Mouse (Mus musculus) left cerebral cortex, adult 8-10 months (tissue): ENCODE measurements around the gene Plcb3. TPM values are rescaled to one million over a fixed set of nuclear protein-coding genes. Genes with fewer than 3 reads are reported as not detected.
"Not testable (repeated sequence)": the region's sequence is repeated elsewhere in the genome, so short reads cannot be mapped to it uniquely, and the experiment has no call there.

Source experiments
- DNase-seq, 2 experiments: peaks; one replicate each; pipeline ENCODE4 v3.0.0; 2022; ENCODE audit warnings: low spot score in 2 of 2
- total RNA-seq, 4 experiments: library from RNA; stranded (reverse); gene quantifications; 2 replicates each; pipeline ENCODE4 v1.2.4; 2022

Plcb3 gene
- total RNA-seq, 4 experiments from 2014 or later: 13.8 to 18.2 (median 14.5) TPM

- DNase-seq: not testable (repeated sequence)
These were observed 14.9 kb upstream of the Plcb3 start for GRCm38 (mm10) chr19:6991166-6991565.

DNA sequence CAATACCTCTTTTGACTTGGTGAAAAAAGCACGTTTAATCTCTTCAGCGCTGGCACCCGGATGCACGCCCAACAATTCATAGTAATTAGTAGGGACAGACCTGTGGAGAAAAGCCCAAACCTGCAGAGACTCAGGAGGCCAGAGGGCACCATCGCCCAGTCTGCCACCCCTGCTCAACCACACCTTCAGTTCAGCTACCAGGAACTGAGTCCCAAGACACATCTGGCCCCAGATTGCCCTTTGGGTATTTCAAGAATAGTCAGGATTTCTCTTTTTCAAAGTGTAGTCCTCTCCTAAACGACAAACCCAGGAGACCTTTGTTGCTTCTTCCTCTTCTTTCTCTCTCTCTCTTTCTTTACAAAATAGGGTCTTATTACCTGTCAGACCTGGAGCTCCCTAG, 14.4 kb upstream of the Plcb3 start:
- no peak for DNase-seq

DNA sequence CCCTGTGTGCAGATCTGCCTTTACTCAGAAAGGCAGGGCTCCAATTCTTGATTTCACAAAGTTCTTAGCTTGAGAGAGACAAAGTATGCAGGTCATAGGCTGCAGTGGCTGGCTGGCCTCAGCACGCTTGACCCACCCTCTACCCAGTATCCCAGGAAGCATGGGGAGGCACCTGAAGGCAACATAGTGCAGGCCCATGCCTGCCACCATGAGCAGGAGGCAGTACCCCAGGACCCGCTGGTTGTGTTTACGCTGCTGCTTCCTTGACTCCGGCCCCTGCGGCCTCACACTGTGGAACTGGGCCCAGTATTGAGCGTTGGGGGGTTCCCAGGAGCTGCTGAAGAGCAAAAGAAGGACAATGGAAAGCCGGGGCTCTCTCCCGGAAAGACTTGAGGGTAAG, 13.0 kb upstream of the Plcb3 start:
- DNase-seq: no peak

- DNase-seq: peak in 1 of 2 experiments; percentile 8
These were observed 11.6 kb upstream of the Plcb3 start for GRCm38 (mm10) chr19:6987904-6988285.

DNA sequence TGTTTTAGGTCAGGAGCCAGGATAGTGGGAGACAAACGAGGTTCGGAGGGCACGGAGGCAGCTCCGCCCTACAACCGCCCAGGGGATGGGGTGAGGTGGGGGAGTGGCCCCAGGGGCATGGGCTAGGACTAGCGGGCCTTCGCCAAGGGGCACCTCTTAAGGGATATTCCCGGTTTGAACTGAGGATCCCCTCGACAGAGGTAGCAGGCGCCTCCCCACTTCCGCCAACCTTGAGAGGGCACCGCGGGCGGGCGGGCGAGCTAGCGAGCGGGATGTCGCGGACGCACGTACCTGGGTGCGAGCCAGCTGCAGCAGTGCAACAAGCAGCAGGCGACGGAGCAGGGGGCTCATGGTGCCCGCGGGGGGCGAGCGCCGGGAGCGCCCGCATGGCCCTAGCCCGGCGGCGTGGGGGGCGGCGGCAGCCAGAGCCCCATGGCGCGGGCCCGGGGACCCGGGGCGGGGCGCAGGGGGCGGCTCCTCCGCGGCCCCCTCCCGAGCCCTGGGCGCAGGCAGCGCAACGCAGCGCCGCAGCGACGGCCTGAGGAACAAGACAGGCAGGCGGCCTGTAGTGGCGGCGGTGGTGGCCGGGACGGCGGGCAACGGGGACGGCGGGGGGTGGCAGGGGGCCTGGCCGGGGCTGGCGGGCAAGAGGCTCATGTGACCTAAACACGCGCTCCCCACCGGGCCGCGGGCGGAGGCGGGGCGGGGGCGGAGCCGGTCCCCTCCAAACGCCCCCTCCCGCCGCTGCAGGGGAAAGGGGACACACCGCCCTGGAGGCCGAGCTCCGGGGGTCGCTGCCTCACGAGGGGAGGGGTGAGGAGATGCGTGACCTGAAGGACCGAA, 11.0 kb upstream of the Plcb3 start, which contains the start of gene Vegfb:
Gene Vegfb, minus strand, starts transcription at position 591 of the 843 bp plus-strand sequence.
- DNase-seq: peak in 1 of 2 experiments; percentile 60

DNA sequence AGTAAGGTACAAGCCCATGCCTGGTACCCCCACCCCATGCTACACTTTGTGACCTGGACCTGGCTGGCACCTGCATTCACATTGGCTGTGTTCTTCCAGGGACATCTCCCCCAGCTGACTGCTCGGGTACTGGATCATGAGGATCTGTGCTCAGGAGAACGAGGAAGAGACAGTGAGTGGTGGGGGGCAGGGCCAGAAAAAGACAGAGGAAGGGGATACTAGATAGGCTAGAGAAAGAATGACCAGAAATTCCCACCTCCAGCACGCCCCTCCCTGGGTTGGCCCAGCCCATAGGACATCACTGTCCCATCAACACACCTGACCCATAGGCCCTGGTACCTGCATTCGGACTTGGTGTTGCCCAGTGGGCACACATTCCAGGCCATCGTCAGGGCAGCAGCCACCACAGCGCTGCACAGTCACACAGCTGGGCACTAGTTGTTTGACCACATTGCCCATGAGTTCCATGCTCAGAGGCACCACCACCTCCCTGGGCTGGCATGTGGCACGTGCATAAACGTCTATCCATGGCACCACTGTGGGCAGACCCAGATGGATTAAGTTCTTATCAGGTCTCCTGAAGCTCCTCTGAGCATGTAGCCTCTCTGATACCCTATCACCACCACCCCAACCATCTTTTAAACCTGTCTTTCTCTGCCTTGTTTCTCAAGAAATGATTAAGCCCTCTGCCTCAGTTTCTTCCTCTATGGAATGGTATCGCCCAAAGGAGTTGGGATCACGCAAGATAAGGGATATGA, 9.9 kb upstream of the Plcb3 start:
- no peak for DNase-seq

GRCm38 (mm10) chr19:6985300-6985699, 9.0 kb upstream of the Plcb3 start:
- DNase-seq: no peak

GRCm38 (mm10) chr19:6983621-6984020, 7.4 kb upstream of the Plcb3 start:
- DNase-seq: no peak

GRCm38 (mm10) chr19:6981465-6981864, 5.2 kb upstream of the Plcb3 start:
- DNase-seq: no peak

DNA sequence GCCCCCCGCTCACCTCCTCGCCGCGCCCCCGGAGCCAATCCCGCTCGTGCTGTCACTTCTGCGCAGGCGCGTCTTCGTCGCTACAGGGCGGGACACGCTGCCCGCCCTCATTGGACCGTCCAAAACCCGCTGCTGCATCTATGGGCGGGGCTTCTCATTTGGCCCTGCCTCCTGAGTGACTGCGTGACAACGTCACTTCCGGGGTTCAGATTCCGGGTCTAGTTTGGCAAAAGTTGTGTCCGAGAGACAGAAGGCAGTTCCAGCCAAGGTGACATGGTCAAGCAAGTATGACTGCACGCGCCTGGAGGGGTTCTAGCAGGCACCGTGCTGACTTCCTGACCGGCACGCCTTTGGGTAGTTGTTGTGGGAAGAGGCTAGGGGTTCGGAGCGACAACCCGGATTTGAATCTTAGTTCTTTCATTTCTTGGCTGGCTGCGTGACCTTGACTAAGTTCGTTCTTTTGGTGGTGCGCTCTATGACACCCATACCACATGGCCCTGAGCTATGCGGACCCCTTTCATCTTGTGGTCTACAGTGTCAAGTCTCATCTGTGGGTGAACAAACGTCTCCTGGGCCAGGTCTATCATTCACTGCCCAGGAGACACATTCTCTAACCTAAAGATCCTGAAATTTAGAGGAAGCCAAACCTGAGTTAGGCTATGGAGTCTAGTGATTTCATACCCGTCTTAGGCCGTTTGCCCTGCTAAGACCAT, 4.3 kb upstream of the Plcb3 start, which contains the start of gene Fkbp2:
Gene Fkbp2, minus strand, starts transcription at position 121 of the 713 bp plus-strand sequence.
- DNase-seq: peak in 1 of 2 experiments; percentile 98

DNA sequence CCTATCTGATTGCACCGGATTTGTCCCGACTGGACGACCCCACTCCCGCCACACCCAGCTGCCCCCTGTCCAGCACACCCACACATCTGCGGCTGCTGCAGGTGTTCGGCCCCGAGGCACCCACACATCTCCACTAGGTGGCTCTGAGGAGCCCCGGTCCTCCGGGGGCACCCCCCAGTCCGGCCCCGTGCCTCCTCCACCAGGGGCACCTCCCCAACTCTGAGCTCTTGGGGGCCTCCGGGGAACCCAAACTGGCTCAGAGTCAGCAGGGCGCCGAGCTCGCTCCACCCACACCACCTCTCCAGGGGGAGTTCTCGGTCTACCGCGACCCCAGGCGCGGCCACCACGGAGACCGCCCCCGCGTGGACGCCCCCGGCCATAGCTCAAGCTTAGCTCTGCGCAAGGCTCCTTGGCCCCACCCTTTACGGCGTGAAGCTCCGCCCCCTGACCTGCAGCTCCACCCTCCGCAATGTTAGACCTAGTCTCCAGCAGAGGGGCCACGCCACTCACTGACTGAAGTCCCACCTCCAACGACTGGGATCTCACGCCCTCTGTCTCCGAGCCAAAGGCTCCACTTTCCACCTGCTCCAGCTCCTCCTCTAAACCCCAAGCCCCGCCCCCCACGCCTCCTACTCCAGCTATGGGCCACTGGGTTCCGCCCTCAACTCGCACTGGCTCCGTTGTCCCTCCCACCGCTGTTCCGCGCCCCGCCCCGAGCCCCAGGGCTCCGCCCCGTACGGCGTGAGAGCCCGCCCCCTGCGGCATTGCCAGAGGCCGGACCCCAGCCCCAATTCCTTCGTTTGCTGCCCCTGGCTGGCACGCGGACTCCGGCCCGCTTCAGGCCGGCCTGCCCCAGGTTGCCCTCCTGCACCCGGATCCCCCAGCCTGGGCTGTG, 3.5 kb upstream of the Plcb3 start:
- peak; percentile 97 to 100 for DNase-seq

DNA sequence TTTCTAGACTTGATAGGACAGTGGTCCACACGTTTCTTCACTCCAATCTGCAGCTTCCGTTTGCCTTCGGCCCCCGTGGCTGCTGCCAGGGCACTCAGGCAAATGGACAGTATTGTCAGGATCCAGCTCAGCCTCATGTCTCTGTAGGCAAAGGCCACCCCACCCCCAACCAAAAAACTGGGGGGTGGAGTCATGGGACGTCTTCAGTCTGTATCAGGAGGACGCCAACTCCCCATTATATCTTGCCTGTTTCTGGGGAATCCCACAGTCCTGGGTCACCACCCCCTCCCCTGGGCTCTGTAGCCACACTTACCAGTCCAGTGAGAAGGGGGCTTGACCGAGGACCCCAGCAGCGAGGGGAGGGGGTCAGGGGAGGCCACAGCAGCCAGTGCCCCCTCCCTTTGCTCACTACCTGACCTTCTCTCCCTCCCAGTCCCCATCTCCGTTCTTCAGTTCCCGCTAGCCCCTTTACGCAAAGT, 2.8 kb upstream of the Plcb3 start:
- DNase-seq: peak in 1 of 2 experiments; percentile 76

DNA sequence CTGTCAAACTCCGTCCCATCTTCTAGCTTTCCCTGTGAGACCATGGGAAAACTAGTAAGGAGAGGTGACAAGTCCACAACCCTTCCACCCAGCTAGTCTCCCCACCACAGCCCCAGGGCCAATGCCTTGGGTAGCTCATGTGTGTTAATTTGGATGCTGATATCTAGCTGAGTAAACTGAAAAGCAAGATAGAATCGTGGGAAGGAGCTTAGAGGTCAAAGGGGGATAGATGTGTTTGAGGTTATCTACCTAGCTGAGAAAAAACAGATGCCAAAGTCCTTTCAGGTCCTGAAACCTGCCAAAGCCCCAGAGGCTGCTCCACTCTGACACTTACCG, 2.3 kb upstream of the Plcb3 start:
- DNase-seq: no peak

DNA sequence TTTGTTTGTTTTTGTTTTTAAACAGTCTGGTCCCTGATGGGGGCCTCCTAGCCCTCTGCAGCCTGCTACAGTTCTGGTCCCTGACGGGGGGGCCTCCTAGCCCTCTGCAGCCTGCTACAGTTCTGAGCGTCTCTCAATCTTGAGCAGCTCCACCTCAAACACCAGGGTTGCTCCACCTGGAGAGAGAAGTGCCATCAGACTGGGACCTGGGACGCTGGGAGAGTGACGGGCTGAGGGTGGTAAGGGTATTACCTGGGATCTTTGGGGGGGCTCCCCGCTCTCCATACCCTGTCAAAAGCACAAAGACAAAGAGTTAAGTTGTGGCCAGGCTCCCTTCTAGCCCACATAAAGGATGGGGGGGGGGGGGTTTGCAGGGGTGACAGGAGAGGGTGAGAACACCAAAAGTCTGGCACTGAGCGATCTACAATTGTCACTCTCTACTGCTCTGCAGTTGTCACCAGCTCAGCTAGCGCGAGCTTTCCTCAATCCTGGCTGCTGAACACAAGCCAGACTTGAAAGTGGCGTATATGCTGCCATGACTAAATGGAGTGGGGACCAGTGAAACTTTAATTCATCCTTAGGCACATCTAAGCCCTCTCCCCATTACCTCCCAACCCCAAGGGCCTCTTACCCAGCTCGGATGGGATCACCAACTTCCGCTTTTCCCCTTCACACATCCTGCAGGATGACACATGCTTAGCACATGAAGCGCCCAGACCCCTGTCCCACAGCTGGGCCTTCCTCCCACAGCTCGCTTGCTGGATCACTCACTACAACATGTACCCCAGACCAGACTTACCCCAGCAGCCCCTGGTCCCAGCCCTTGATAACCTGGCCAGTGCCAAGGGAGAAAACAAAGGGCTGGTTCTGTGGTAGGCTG, 1.7 kb upstream of the Plcb3 start:
- DNase-seq: no peak

DNA sequence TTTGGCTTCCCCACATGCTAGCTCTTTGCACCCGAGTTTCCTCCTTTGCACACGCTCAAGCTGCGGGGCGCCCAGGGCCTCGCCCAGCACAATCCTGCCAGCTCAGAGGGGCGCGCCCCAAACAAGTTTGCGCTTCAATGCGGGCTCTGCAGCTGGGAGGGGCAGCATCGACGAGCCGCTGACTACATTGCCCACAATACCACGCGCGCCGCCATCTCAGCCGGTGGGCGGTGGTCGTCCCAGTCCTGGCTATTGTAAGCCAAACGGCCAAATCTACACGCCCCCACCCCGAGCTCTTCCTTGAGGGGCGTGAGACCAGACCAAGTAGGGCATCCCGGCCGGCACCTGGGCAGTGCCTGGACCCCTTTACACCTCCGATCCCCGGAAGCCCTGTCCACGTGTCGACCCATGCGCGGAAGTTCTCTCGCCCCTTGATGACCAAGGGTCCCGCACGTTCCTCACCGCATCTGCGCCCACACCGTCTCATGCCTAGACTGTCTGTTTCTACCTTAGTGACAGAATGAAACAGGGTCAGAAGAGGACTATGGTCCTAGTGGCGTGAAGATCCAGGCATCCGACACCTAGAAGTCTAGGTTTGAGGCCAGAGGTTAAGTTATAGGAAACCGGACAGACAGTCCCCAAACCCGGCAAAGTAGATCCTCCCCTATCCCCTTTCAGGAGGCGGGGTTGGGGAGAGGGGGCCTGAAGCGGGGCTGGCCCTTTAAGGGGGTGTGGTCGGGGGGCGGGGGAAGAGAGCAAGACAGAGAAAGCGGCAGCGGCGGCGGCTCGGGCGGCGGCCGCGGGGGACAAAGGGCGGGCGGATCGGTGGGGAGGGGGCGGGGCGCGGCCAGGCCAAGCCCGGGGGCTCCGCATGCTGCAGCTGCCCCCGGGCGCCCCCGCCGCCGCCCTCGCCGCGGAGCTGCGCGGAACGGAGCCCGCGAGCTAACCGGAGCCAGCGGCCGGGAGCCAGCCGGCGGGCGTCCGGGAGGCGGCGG, 1.8 kb downstream of the Plcb3 start, which contains the start of gene Ppp1r14b:
Gene Ppp1r14b, plus strand, starts transcription at position 758 of the 995 bp plus-strand sequence.
- DNase-seq: peak; percentile 69 to 72

DNA sequence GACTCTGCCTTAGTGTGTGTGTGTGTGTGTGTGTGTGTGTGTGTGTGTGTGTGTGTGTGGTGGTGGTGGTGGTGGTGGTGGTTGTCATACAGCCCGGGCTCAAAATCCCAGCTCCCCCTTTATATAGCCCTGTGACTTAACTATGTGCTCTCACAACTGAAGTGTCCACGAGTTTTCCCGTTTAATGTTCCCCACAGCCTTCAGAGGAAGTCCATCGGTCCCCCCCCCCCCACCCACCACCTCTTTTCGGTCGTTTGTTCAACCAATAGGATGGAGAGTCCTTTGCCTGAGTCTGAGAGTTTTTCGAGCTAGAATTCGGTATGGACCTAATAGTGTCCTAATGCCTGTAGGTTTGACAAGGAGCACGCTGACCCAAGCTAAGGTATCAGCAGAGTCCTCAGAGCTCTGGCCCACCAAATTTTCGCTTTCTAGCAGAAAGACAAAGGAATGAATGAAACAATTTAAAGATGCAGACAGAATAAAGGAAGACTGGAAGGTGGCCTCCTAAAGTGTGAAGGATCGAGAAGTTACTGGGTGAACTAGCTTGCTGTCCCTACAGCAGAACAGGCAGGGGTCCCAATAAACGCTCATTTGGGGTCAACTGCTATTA, 2.6 kb downstream of the Plcb3 start:
- DNase-seq: no peak

DNA sequence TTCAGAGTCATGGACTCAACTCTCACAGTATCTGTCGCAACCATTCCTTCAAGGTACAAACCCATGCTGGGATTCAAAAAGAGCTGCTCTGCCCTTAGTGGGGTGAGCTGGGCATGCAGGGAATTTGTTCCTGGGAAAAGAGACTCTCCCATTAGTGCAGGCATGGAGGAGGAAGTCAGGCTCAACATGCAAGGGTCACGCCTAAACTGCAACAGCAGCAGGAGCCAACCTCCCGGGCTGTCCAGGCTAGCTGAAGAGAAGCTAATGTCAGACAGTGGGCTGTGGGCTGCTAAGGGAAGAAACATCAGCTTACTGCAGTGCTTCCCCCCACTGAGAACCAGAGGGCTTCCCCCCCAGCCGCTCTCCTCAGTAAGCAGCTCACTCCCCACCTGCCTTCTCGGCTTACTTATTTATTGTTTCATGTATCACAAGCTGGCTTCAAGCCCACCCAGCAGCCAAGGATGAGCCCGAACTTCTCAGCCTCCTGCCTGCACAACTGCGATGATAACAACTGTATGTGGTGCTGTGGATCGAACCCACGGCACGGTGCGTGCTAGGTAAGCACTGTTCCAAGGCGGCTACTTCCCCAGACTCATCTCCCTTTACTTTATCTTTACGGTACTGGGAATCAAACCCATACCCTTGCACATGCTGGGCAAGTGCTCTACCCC, 3.9 kb downstream of the Plcb3 start:
- DNase-seq: no peak
